In the genomic region with DNA sequence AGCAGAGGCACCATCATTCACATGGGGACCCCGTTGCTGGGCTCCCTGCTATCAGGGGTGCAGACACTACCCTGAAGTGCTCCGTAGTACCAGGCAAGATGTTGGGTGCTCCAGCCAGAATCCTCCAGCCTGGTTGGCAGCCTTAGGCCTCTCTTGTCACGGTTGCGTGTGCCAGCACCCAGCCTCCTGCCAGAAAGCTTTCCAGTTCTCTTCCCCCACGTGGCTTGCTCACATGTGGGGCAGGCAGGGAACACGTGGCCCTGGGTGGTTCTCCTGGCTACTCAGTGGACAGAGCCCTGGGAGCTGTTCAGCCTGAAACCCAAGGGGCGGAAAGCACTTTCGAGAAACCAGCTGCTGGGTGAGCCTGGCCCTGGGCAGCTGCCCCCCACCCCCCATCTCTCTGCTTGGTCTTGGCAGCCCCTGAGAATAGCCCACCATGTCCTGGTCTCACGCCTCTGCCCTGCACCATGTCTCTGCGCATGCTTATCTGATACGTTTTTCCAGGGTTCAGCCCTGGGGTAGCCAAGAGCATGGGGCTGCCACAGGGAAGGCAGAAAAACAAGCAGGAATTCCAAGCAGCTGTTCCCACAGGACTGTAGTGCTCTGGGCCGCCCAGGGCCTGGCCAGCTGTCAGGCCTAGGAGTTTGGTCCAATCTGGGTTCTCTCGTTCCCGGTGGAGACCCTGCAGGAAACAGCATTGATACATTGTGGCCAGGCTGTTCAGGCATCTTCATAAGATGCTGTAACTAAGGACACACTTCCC, we compare ENCODE assay signal across 10 mouse cellular contexts. TPM values are rescaled to one million over a fixed set of nuclear protein-coding genes. Genes with fewer than 3 reads are reported as not detected.
A peak's percentile ranks its signal among the peaks of the same experiment; 100 is the strongest.
DNase-seq lines count a peak whose midpoint lies in the region; ATAC-seq and TF ChIP-seq lines count a peak whose summit lies in the region.
"Had no signal": no experiment of that assay in that cellular context is flagged by ENCODE, and none has a peak within 500 bp of the region (broad histone marks: within the 10 kb centered on the region; RNA-seq: fewer than 3 reads in every experiment).

No protein-coding gene starts in this region.

- no peak for TF ChIP-seq POLR2A in testis, adult 2 months (IDR thresholded peaks at IDR 0.05; ENCODE audit: control insufficient read depth, low read depth, low read length)
- TF ChIP-seq POLR2A in thymus, adult 2 months (IDR thresholded peaks at IDR 0.05; ENCODE audit: control insufficient read depth, extremely low read depth, insufficient read depth, low read length, poor library complexity) = no peak

- no peak overlapping the region for H3K4me2 ChIP-seq in neural tube, embryonic 12.5 days (replicated peaks)
- no peak overlapping the region for H3K4me2 ChIP-seq in heart, embryonic 14.5 days (ENCODE audit: low read length)
- H3K4me2 ChIP-seq in lung, embryonic 16.5 days (ENCODE audit: low read depth, low read length) = no peak overlapping the region

- H3K4me1 ChIP-seq in neural tube, embryonic 12.5 days = peaks cover 8% of the 10 kb centered on the region; the same call in 1 of the 2 replicates
- H3K4me1 ChIP-seq in heart, embryonic 14.5 days (ENCODE audit: control insufficient read depth in 2 of 2, insufficient read depth in 2 of 2, low read length in 2 of 2) = peaks cover 22 to 24% of the 10 kb centered on the region in 2 experiments
- peaks cover 8% of the 10 kb centered on the region for H3K4me1 ChIP-seq in lung, embryonic 16.5 days (replicated peaks; ENCODE audit: control insufficient read depth, insufficient read depth, low read length)
- peaks cover 5% of the 10 kb centered on the region for H3K4me1 ChIP-seq in testis, adult 2 months (ENCODE audit: control insufficient read depth, insufficient read depth, low read length)
- H3K4me1 ChIP-seq in thymus, adult 2 months (replicated peaks; ENCODE audit: control insufficient read depth, insufficient read depth, low read length) = peaks cover 31% of the 10 kb centered on the region

- WGBS in neural tube, embryonic 12.5 days = 77% methylated on average over 14 of the region's 14 CpGs
- WGBS in heart, embryonic 14.5 days = 36% methylated on average over 14 of the region's 14 CpGs
- 48% methylated on average over 14 of the region's 14 CpGs for WGBS in lung, embryonic 16.5 days
- WGBS in thymus, adult 2 months = 90% methylated on average over 14 of the region's 14 CpGs

- no peaks in the 10 kb centered on the region for H3K9me3 ChIP-seq in neural tube, embryonic 12.5 days
- no peaks in the 10 kb centered on the region for H3K9me3 ChIP-seq in heart, embryonic 14.5 days (ENCODE audit: control insufficient read depth, low read length)
- H3K9me3 ChIP-seq in lung, embryonic 16.5 days (ENCODE audit: control insufficient read depth, low read length) = no peaks in the 10 kb centered on the region
- H3K9me3 ChIP-seq: G1E had no signal

- H3K4me3 ChIP-seq in neural tube, embryonic 12.5 days = no peak overlapping the region
- H3K4me3 ChIP-seq in heart, embryonic 14.5 days (ENCODE audit: control insufficient read depth in 1 of 2, insufficient read depth in 1 of 2, low read depth in 1 of 2, low read length in 2 of 2) = no peak overlapping the region
- no peak overlapping the region for H3K4me3 ChIP-seq in lung, embryonic 16.5 days (ENCODE audit: low read length)
- H3K4me3 ChIP-seq in testis, adult 2 months (ENCODE audit: control insufficient read depth, low read depth, low read length) = no peak overlapping the region
- no peak overlapping the region for H3K4me3 ChIP-seq in thymus, adult 2 months (ENCODE audit: control insufficient read depth, insufficient read depth, low read length)

- no peak overlapping the region for H3K27ac ChIP-seq in neural tube, embryonic 12.5 days
- peak overlapping the region; percentile 28 to 59 for H3K27ac ChIP-seq in heart, embryonic 14.5 days (replicated peaks in 1 of 2; ENCODE audit: control insufficient read depth in 1 of 2, insufficient read depth in 1 of 2, low read depth in 2 of 2, low read length in 2 of 2)
- H3K27ac ChIP-seq in lung, embryonic 16.5 days (ENCODE audit: low read length) = peak overlapping the region; percentile 55
- H3K27ac ChIP-seq in testis, adult 2 months (ENCODE audit: control insufficient read depth, insufficient read depth, low read depth, low read length) = peak overlapping the region; percentile 62
- no peak overlapping the region for H3K27ac ChIP-seq in thymus, adult 2 months (ENCODE audit: control insufficient read depth, insufficient read depth, low read length)
- H3K27ac ChIP-seq: macrophage had no signal

- H3K36me3 ChIP-seq in neural tube, embryonic 12.5 days = no peaks in the 10 kb centered on the region
- H3K36me3 ChIP-seq in heart, embryonic 14.5 days (ENCODE audit: control insufficient read depth, insufficient read depth, low read length) = no peaks in the 10 kb centered on the region
- H3K36me3 ChIP-seq in lung, embryonic 16.5 days (ENCODE audit: control insufficient read depth, insufficient read depth, low read length) = no peaks in the 10 kb centered on the region
- no peaks in the 10 kb centered on the region for H3K36me3 ChIP-seq in testis, adult 2 months (ENCODE audit: control insufficient read depth, insufficient read depth, low read length)
- H3K36me3 ChIP-seq in thymus, adult 2 months (ENCODE audit: control insufficient read depth, insufficient read depth, low read length) = no peaks in the 10 kb centered on the region
- H3K36me3 ChIP-seq: G1E had no signal

- DNase-seq in neural tube, embryonic 10.5 days (ENCODE audit: extremely low spot score, low spot score) = no peak
- peak; percentile 93 for DNase-seq in fibroblast of lung, adult 2 months (ENCODE audit: low read depth)
- DNase-seq in layer of hippocampus, adult 18-20 months (ENCODE audit: low spot score in 2 of 2) = peak; percentile 78 to 85
- DNase-seq in thymus, adult 2 months = no peak

- ATAC-seq in neural tube, embryonic 12.5 days (ENCODE audit: low FRiP score, low read depth) = no peak
- 0 out of 2 replicates have a peak, but pooled peaks have one; percentile 53 for ATAC-seq in heart, embryonic 14.5 days (ENCODE audit: insufficient number of reproducible peaks, insufficient read depth, low FRiP score, low read depth)
- peak; percentile 67 for ATAC-seq in lung, embryonic 16.5 days (ENCODE audit: low read depth)

- no peak for TF ChIP-seq CTCF in testis, adult 2 months (IDR thresholded peaks at IDR 0.05; ENCODE audit: control insufficient read depth, insufficient read depth, insufficient replicate concordance, low read depth, low read length)
- TF ChIP-seq CTCF in thymus, adult 2 months (IDR thresholded peaks at IDR 0.05; ENCODE audit: borderline replicate concordance, control insufficient read depth, extremely low read depth, insufficient read depth, low read length, poor library complexity) = no peak

- H3K9ac ChIP-seq in neural tube, embryonic 12.5 days = 0 out of 2 replicates have a peak overlapping the region, but pooled peaks have one; percentile 33
- no peak overlapping the region for H3K9ac ChIP-seq in heart, embryonic 14.5 days (ENCODE audit: low read length)
- no peak overlapping the region for H3K9ac ChIP-seq in lung, embryonic 16.5 days (ENCODE audit: low read length)

- no peaks in the 10 kb centered on the region for H3K27me3 ChIP-seq in neural tube, embryonic 12.5 days (replicated peaks)
- H3K27me3 ChIP-seq in heart, embryonic 14.5 days (ENCODE audit: control insufficient read depth, insufficient read depth, low read length) = no peaks in the 10 kb centered on the region; the same call in 1 of the 2 replicates
- H3K27me3 ChIP-seq in lung, embryonic 16.5 days (ENCODE audit: control insufficient read depth, insufficient read depth, low read depth, low read length) = no peaks in the 10 kb centered on the region
- H3K27me3 ChIP-seq in testis, adult 2 months (ENCODE audit: control insufficient read depth, insufficient read depth, low read length) = no peaks in the 10 kb centered on the region
- H3K27me3 ChIP-seq in thymus, adult 2 months (ENCODE audit: control insufficient read depth, insufficient read depth, low read length) = no peaks in the 10 kb centered on the region

RNA-seq across cellular contexts. Expression of gene Crispld2, which starts 54.2 kb away (rescaled TPM):
- 5.2 and 5.6 TPM in 2 replicates for polyA plus RNA-seq in neural tube, embryonic 12.5 days (2016; fragmentation: Nextera tagmentation; extraction: Ambion mirVana)
- polyA plus RNA-seq in heart, embryonic 14.5 days (2014; fragmentation: Nextera tagmentation; extraction: Ambion mirVana) = 1.2 and 1.8 TPM in 2 replicates
- total RNA-seq in layer of hippocampus, adult 18-20 months (2021) = 1 to 10 TPM; 1.3 to 2.6 TPM
- polyA plus RNA-seq in lung, embryonic 16.5 days (2015; fragmentation: Nextera tagmentation; extraction: Ambion mirVana) = 8.4 and 9.3 TPM in 2 replicates
- polyA plus RNA-seq in testis, adult 2 months (2012; rRNA removed) = 5.0 and 6.2 TPM in 2 replicates
- polyA plus RNA-seq in thymus, adult 2 months (2012; rRNA removed) = 7.6 TPM in 2 replicates

RNA-seq across cellular contexts. Expression of gene Zdhhc7, which starts 54.8 kb away (rescaled TPM):
- polyA plus RNA-seq in neural tube, embryonic 12.5 days (2016; fragmentation: Nextera tagmentation; extraction: Ambion mirVana) = 33.7 and 35.3 TPM in 2 replicates
- polyA plus RNA-seq in heart, embryonic 14.5 days (2014; fragmentation: Nextera tagmentation; extraction: Ambion mirVana) = 29.7 and 32.6 TPM in 2 replicates
- 10 to 100 TPM; 36.6 to 37.1 TPM for total RNA-seq in layer of hippocampus, adult 18-20 months (2021)
- 35.3 and 35.6 TPM in 2 replicates for polyA plus RNA-seq in lung, embryonic 16.5 days (2015; fragmentation: Nextera tagmentation; extraction: Ambion mirVana)
- 31.6 and 32.8 TPM in 2 replicates for polyA plus RNA-seq in testis, adult 2 months (2012; rRNA removed)
- 93.4 and 94.2 TPM in 2 replicates for polyA plus RNA-seq in thymus, adult 2 months (2012; rRNA removed)

Comparison
In these comparisons a context has a peak if more than half of its experiments do, and no peak if none do; other contexts are left out.
1. H3K27ac ChIP-seq: peak in heart, embryonic 14.5 days (2 of 2), lung, embryonic 16.5 days (single experiment) and testis, adult 2 months (single experiment); none in neural tube, embryonic 12.5 days (single experiment) and thymus, adult 2 months (single experiment).
2. DNase-seq: peak in fibroblast of lung, adult 2 months (single experiment) and layer of hippocampus, adult 18-20 months (2 of 2); none in neural tube, embryonic 10.5 days (single experiment) and thymus, adult 2 months (single experiment).